Mouse (Mus musculus): ENCODE results near the gene Tmem131l. TPM values are rescaled to one million over a fixed set of nuclear protein-coding genes. Genes with fewer than 3 reads are reported as not detected.

Gene Tmem131l
- polyA plus RNA-seq, 1 experiment from 2014 or later = 23.5 TPM

DNA sequence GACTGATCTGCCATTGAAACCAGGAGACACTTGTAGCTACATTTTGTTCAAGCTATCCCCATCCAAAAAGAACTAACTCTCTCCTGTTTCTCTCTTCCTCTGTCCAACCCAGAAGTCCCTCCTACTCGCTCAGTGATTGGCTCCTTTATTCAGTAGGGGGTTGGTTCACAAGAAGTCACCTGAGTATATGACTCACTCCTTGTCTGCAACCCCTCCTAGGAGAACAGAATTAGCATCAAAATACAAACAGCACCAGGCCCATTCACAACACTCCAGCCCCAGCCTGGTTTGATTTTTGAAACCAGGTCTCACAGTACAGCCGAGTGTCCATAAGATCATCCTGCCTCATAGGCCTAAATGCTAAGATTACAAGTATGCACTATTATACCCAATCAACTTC is 96.3 kb downstream of the Tmem131l start:
- no peaks in the 10 kb centered on the region for H3K27me3 ChIP-seq
- peaks cover 13% of the 10 kb centered on the region; the same call in 1 of the 2 replicates for H3K4me1 ChIP-seq (replicated peaks)
- H3K27ac ChIP-seq = no peak overlapping the region
- no peak overlapping the region for H3K4me2 ChIP-seq
- WGBS = 87% methylated on average over 2 of the region's 2 CpGs
- H3K36me3 ChIP-seq = peaks cover 9% of the 10 kb centered on the region; the same call in 1 of the 2 replicates
- H3K9ac ChIP-seq = no peak overlapping the region
- no peak for ATAC-seq (replicated peaks; ENCODE audit: insufficient number of reproducible peaks, insufficient read depth, low FRiP score, low read depth)
- H3K4me3 ChIP-seq = no peak overlapping the region
- H3K9me3 ChIP-seq (replicated peaks) = no peaks in the 10 kb centered on the region

DNA sequence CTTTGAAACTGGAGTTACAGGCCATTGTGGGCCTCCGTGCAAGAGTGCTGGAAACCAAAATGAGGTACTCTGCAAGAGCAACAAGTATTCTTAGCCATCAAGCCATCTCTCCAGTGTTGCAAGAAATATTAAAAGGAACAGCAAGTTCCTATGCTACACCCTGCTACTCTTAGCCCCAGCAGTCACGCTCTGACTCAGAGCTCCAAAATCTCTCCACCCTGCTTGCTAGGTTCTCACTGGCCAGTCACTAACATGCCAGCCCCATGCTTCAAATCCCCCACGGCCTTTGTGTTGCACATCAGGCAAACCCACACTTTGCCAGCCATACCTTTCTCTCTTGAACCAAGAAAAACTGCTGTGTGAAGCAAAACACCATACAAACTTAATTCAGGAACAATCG is 96.8 kb downstream of the Tmem131l start:
- Histone ChIP-seq H3K4me2 (no peak overlapping the region), H3K4me3 (no peak overlapping the region), H3K9me3 (replicated peaks) (no peaks in the 10 kb centered on the region), H3K27ac (no peak overlapping the region), H3K36me3 (peaks cover 9% of the 10 kb centered on the region; the same call in 1 of the 2 replicates), H3K27me3 (no peaks in the 10 kb centered on the region), H3K4me1 (replicated peaks) (peaks cover 8% of the 10 kb centered on the region; the same call in 1 of the 2 replicates), H3K9ac (no peak overlapping the region)
- no peak for ATAC-seq (replicated peaks; ENCODE audit: insufficient number of reproducible peaks, insufficient read depth, low FRiP score, low read depth)
- WGBS = 80% methylated on average over 4 of the region's 4 CpGs

DNA sequence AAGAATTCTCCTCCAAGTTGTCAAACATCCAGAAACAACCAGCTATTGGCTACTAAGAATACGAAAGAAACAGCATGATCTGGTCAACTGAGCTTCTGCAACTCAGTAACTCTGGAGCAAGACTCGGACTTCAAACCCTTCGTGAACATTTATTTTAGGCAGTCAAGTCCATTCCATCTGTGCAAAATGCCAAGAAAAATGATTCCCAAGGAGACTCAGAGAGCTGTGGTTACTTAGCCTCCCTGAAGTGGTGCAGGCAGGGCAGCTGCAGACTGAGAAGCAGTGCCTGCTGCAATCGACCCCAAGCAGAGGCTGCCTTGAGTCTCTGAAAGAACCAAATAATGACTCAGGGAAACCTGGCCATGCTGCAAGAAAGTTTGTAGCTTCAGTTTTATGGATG is 98.1 kb downstream of the Tmem131l start:
- 78% methylated on average over 4 of the region's 4 CpGs for WGBS
- Histone ChIP-seq H3K27me3 (no peaks in the 10 kb centered on the region), H3K4me3 (no peak overlapping the region), H3K9ac (no peak overlapping the region), H3K4me1 (replicated peaks) (no peaks in the 10 kb centered on the region), H3K4me2 (no peak overlapping the region), H3K9me3 (replicated peaks) (no peaks in the 10 kb centered on the region), H3K27ac (no peak overlapping the region), H3K36me3 (peaks cover 9% of the 10 kb centered on the region)
- ATAC-seq (replicated peaks; ENCODE audit: insufficient number of reproducible peaks, insufficient read depth, low FRiP score, low read depth) = no peak

DNA sequence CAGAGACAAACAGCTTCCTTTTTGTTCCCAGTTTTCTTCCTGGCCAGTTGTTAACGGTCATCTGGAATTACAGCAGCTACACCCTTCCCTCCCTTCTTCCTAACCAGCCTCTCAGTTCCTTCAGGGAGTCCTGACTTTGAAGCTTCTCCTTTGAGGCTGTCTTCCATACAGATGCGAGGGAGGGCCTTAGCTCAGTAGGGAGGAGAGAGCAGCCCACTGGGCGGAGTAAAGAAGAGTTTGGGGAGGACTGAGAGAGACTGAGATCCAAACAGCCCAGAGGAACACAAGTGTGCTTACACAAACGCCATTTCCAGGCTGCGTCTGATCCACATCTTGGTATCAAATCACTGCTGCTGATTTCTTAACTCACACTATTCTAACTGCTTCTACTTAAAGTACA is 101.1 kb downstream of the Tmem131l start:
- Histone ChIP-seq H3K36me3 (peaks cover 22% of the 10 kb centered on the region), H3K9me3 (replicated peaks) (no peaks in the 10 kb centered on the region), H3K4me2 (no peak overlapping the region), H3K27ac (no peak overlapping the region), H3K27me3 (no peaks in the 10 kb centered on the region), H3K4me3 (no peak overlapping the region), H3K9ac (no peak overlapping the region), H3K4me1 (replicated peaks) (no peaks in the 10 kb centered on the region)
- WGBS = 59% methylated on average over 5 of the region's 5 CpGs
- no peak for ATAC-seq (replicated peaks; ENCODE audit: insufficient number of reproducible peaks, insufficient read depth, low FRiP score, low read depth)

DNA sequence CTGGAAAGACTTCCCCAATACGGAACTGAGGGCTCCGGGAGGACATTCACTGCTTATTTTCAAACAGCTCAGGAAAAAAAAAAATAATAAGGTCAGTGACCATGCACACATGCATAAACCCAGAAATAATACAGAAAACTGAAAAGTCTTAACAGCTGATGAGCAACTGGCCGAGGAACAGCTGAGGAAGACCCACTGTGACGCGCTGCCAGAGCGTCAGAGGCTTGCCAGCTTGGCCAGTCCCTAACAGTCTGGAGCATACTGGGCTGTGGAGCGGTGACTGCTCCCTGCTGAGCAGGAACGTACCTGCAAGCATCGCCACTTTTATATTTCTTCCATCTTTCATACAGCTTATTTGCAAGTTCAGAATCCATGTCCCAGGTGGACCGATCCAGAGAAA is 105.5 kb downstream of the Tmem131l start:
- WGBS = 95% methylated on average over 10 of the region's 10 CpGs
- Histone ChIP-seq H3K4me1 (replicated peaks) (no peaks in the 10 kb centered on the region), H3K4me3 (no peak overlapping the region), H3K9me3 (replicated peaks) (no peaks in the 10 kb centered on the region), H3K4me2 (no peak overlapping the region), H3K27ac (no peak overlapping the region), H3K36me3 (peaks cover 41% of the 10 kb centered on the region), H3K9ac (no peak overlapping the region), H3K27me3 (no peaks in the 10 kb centered on the region)
- ATAC-seq (replicated peaks; ENCODE audit: insufficient number of reproducible peaks, insufficient read depth, low FRiP score, low read depth) = no peak

DNA sequence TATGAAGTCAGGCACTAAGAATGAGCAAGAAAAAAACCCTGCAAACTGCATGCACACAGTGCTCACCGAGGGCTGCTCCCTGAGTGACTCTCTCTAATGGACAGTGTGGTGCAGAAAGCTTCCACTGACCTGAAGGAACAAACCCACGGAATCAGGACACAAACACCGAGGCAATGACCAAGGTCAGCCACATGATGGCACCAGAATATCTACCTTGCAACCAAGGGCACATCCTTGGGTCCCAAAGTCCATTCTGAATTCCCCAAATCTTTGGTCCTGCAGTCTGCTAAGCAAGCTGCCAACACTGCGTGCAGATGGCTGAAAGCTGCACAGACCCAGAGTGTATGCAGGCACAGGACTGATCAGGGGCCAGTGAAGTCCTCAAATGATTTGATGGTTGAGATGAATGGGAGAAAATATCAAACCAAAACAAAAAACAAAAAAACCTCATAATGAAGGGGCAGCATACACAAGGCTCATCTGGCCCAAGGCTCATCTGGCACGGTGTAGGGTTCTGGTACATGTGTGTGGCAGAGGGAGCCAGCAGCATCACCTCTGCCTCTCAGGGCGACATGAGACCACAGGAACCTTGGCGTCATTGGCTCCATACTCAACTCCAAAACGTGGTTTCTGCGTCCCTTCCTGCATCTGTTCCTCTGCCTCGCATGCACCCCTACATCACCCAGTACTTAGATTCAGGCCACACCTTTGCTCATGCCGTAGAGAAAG is 124.0 kb downstream of the Tmem131l start:
- WGBS = 71% methylated on average over 11 of the region's 11 CpGs

DNA sequence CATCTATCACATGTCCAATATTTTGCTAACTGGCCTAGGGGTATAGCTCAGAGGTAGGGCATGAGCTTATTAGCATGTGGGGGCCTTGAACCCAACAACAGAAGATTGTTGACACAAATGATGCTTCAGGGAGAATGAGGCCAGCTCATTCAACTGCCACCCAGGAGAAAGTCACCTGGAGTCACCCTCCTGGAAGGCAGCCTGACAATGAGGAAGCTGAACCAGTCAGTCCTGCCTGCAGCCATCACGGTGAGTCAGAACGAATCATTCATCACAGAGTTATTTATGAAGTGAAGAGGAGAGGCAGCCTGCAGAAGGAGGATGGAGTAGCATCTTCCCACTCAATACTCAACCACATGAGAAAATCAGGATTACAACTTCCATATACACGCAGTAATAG is 124.9 kb downstream of the Tmem131l start:
- 86% methylated on average over 3 of the region's 3 CpGs for WGBS
- Histone ChIP-seq H3K27ac (no peak overlapping the region), H3K9ac (no peak overlapping the region), H3K27me3 (no peaks in the 10 kb centered on the region), H3K4me1 (replicated peaks) (no peaks in the 10 kb centered on the region), H3K9me3 (replicated peaks) (no peaks in the 10 kb centered on the region), H3K36me3 (peaks cover 44% of the 10 kb centered on the region; the same call in 1 of the 2 replicates), H3K4me3 (no peak overlapping the region), H3K4me2 (no peak overlapping the region)
- no peak for ATAC-seq (replicated peaks; ENCODE audit: insufficient number of reproducible peaks, insufficient read depth, low FRiP score, low read depth)

More for the DNA sequence above, 124.0 kb downstream of the Tmem131l start:
- Histone ChIP-seq H3K4me1 (replicated peaks) (no peaks in the 10 kb centered on the region), H3K9me3 (replicated peaks) (no peaks in the 10 kb centered on the region), H3K4me2 (no peak overlapping the region), H3K36me3 (peaks cover 49% of the 10 kb centered on the region; the same call in 1 of the 2 replicates), H3K27ac (no peak overlapping the region), H3K4me3 (no peak overlapping the region), H3K9ac (no peak overlapping the region), H3K27me3 (no peaks in the 10 kb centered on the region)
- no peak for ATAC-seq (replicated peaks; ENCODE audit: insufficient number of reproducible peaks, insufficient read depth, low FRiP score, low read depth)

DNA sequence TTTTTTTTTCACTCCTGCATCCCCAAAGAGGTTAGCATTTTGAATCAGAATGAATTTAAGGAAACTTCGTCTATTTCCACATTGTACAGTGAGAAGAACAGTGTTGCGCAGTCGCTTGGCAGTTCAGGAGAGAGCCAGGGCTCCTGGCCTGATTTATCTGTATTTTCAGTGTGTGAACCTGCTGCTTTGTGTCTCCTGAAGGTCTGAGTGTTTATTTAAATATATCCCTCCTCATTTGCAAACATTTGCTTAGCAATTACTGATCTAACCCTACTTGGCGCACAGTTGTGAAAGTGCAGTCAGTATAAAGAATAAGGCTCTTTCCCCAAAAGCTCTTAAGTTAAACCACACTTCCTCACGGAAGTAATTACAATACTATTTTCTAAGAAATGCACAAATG is 129.3 kb downstream of the Tmem131l start:
- H3K9me3 ChIP-seq (replicated peaks) = no peaks in the 10 kb centered on the region
- WGBS = 90% methylated on average over 5 of the region's 5 CpGs
- peaks cover 34% of the 10 kb centered on the region; the same call in 1 of the 2 replicates for H3K36me3 ChIP-seq
- no peak overlapping the region for H3K4me2 ChIP-seq
- H3K4me1 ChIP-seq (replicated peaks) = no peaks in the 10 kb centered on the region
- no peak for ATAC-seq (replicated peaks; ENCODE audit: insufficient number of reproducible peaks, insufficient read depth, low FRiP score, low read depth)
- H3K27me3 ChIP-seq = no peaks in the 10 kb centered on the region
- no peak overlapping the region for H3K27ac ChIP-seq
- H3K4me3 ChIP-seq = no peak overlapping the region
- no peak overlapping the region for H3K9ac ChIP-seq

DNA sequence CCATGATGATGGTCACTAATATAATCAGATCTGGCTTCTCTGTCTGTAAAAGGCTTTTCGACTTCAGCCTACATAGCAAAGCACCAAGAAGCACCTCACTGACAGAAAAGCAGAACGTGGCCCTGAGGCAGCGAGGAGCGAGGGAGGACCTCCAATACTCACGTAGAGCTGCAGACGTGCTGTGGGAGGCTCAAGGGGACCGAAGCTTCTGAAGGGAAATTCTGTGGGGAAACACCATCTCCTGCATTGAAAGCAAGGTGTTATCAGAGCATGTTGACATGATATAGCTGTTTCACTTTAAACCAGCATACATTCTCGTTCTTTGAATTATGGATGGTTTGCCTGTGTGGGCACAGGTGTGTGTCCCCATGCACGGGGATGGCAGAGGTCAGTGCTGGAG is 133.8 kb downstream of the Tmem131l start:
- Histone ChIP-seq H3K9me3 (replicated peaks) (no peaks in the 10 kb centered on the region), H3K4me3 (no peak overlapping the region), H3K27ac (no peak overlapping the region), H3K4me1 (replicated peaks) (peaks cover 14% of the 10 kb centered on the region), H3K27me3 (no peaks in the 10 kb centered on the region), H3K4me2 (no peak overlapping the region), H3K9ac (no peak overlapping the region), H3K36me3 (peaks cover 49% of the 10 kb centered on the region)
- ATAC-seq (replicated peaks; ENCODE audit: insufficient number of reproducible peaks, insufficient read depth, low FRiP score, low read depth) = no peak
- 93% methylated on average over 9 of the region's 9 CpGs for WGBS

DNA sequence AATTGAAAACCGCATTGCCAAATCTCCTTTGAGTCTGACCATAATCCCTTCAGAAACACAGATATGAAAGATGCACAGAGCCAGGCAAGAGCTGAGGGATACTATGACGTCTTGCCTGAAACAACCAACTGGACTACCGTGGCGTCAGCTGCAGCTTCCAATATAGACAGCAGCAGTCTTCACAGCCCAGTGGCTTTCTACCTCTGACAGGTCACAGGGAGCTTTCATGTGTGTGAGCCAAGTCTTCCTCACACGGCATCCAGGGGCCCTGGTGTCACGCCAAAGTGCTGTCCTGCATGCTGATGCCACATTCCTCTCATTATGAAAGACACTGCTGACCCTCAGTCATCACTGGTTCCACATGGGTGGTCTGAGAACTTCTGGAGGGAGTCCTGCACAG is 134.8 kb downstream of the Tmem131l start:
- Histone ChIP-seq H3K27me3 (no peaks in the 10 kb centered on the region), H3K27ac (peak overlapping the region; percentile 53; the same call in 1 of the 2 replicates), H3K9ac (no peak overlapping the region), H3K9me3 (replicated peaks) (no peaks in the 10 kb centered on the region), H3K4me1 (replicated peaks) (peaks cover 14% of the 10 kb centered on the region), H3K36me3 (peaks cover 54% of the 10 kb centered on the region), H3K4me3 (no peak overlapping the region), H3K4me2 (no peak overlapping the region)
- WGBS = 71% methylated on average over 6 of the region's 6 CpGs
- ATAC-seq (replicated peaks; ENCODE audit: insufficient number of reproducible peaks, insufficient read depth, low FRiP score, low read depth) = no peak

DNA sequence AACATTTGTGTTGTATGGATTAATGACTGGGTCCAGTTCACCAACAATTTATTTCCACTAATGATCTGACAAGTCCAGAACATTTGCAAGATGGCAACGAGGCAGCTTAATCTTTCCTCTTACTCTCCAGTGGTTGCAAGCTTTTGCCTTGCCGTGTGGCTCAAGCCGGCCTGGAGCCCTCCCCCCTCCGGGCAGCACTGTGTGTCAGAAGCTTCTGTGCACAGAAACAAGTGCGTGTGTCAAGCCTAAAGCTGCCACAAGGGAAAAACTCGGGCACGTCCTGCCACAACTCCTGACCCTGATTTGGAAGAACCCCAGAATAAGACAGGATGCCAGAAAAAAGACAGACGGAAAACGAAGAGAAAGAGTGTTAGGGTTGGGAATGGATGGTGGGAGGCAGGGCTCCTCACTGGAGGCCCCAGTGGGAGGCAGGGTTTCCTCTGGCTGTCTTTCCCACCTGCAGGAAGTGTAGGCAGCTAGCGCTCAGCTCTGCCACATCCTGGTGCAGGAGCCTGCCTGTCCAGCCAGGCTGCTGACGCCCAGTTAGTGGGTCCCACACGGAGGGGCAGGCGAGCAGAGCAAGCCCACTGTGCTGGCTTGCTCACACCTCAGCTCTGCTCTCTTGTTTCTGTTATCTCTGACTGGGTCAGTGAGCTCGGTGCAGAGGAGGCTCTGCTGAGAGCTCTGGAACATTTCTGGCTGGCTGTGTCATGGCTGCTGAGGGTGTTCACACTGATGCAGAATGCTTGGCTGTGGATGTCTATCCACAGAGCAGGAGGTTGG is 135.6 kb downstream of the Tmem131l start:
- Histone ChIP-seq H3K4me3 (no peak overlapping the region), H3K9ac (no peak overlapping the region), H3K36me3 (peaks cover 49% of the 10 kb centered on the region), H3K4me1 (replicated peaks) (peaks cover 14% of the 10 kb centered on the region), H3K9me3 (replicated peaks) (no peaks in the 10 kb centered on the region), H3K4me2 (no peak overlapping the region), H3K27me3 (no peaks in the 10 kb centered on the region), H3K27ac (peak overlapping the region; percentile 53)
- 42% methylated on average over 14 of the region's 14 CpGs for WGBS
- peak; percentile 54 for ATAC-seq (replicated peaks; ENCODE audit: insufficient number of reproducible peaks, insufficient read depth, low FRiP score, low read depth)

Measured in heart, embryonic 15.5 days (tissue).